Mouse (Mus musculus) limb, embryonic 10.5 days (tissue): ENCODE measurements at regions not wholly inside any gene's neighbourhood (a gene's known extent, or its start where the extent isn't known, plus 50 kb on each side); places are given as distances from the start of the nearest gene placed in this dataset.

Source experiments
- DNase-seq: peaks from one replicate; pipeline ENCODE4 v3.0.0-alpha.2; 2017; ENCODE audit warnings: low spot score
- H3K27ac ChIP-seq: fragments of 300-500 bp; sonication (generic); 2 replicates; pipeline ENCODE4 v1.5.1; 2016; ENCODE audit warnings: mild to moderate bottlenecking
- H3K27me3 ChIP-seq: fragments of 300-500 bp; sonication (generic); 2 replicates; pipeline ENCODE4 v1.6.1; 2016; ENCODE audit warnings: low read depth, mild to moderate bottlenecking; ENCODE audit not compliant: poor library complexity, severe bottlenecking
- H3K36me3 ChIP-seq: fragments of 300-500 bp; sonication (generic); 2 replicates; pipeline ENCODE4 v1.6.1; 2016; ENCODE audit warnings: mild to moderate bottlenecking, moderate library complexity
- H3K4me1 ChIP-seq: fragments of 300-500 bp; sonication (generic); 2 replicates; pipeline ENCODE4 v1.6.1; 2016
- H3K4me3 ChIP-seq: fragments of 300-500 bp; sonication (generic); 2 replicates; pipeline ENCODE4 v1.5.1; 2016; ENCODE audit warnings: mild to moderate bottlenecking, moderate library complexity
- H3K9me3 ChIP-seq: fragments of 300-500 bp; sonication (generic); replicated peaks from 2 replicates; pipeline ENCODE4 v1.6.1; 2016; ENCODE audit warnings: mild to moderate bottlenecking
- WGBS: fragments of 180-500 bp; shearing (Covaris S2); methylation state at CpG from one replicate; pipeline ENCODE4 v1.1.7; 2016; 5-methylcytosine and 5-hydroxymethylcytosine counted together

DNA sequence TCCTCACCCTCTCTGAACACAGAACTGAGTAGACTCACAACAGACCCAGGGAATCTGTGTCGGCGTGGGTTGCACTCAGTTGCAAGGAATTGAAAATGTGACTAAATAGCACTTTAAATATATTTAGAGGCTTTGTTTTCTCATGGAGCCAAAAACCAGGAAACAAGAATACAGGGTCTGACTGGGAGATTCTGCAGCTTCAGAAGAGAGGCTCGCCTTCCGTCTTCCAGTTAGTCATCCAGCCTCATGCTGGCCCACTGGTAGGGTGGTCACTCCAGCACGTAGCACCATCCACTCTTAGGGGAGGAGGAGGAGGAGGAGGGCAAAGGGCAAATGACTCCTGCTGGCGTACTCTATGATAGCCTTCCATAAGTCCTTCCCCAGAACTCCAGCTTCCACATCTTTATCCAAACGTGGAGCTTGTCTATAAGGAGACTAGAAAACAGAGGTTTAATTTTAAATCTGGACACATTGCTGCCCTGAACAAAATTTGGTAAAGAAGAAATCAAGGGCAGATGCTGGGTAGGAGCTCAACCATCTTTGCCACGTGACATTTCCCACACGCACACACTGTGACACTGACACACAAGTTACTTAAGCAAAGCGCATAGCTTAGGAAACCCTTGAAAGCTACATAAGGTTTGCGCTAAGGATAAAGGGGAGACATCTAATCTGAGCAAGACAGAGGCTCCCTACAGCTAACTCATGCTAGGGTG lies 60.8 kb downstream of the Mis18a start:
- Histone ChIP-seq H3K27ac (no peak overlapping the region; the same call in 1 of the 2 replicates), H3K4me3 (no peak overlapping the region), H3K27me3 (no peaks in the 10 kb centered on the region), H3K9me3 (peaks cover 3% of the 10 kb centered on the region), H3K4me1 (no peaks in the 10 kb centered on the region), H3K36me3 (no peaks in the 10 kb centered on the region)
- 90% methylated on average over 11 of the region's 11 CpGs for WGBS
- DNase-seq, result no peak

DNA sequence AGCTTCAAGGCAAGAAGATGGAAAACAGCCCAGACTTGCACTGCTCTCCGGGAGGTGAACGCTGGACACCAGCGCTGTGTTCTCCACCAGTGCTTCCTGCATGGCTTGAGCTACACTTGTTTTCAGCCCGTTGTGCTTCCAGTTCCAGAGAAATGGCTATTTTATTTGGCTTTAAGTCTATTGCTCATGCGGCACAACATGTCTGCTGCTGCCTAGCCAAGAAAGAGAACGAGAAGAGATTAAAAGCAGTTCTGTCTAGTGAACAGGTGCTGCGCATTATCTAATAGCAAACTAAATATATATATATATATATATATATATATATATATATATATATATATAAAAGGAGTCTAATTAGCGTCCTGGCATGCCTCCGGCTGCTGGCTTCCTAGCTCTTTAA lies 63.1 kb downstream of the Mis18a start:
- 84% methylated on average over 9 of the region's 9 CpGs for WGBS
- Histone ChIP-seq H3K4me3 (no peak overlapping the region), H3K27ac (no peak overlapping the region), H3K36me3 (no peaks in the 10 kb centered on the region), H3K9me3 (peaks cover 3% of the 10 kb centered on the region), H3K4me1 (no peaks in the 10 kb centered on the region), H3K27me3 (no peaks in the 10 kb centered on the region)
- DNase-seq, result no peak

DNA sequence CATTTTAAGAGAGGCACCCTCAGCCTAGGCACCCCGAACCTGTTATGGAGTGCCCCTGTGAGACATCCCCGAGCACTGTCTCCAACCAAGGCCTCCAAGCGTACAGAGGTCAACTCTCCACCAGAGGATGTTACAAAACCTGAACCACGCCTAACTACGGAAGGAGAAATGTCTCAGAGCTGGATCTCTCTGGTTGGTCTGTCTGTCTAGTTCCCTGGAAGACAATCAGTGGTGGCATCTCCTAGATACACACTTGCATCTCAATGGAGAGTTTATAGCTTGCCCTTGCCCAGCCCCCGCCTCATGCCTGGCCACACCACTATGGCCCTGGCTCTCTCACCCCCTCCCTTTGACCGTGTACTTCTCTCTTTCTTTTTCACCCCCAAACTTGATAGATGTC lies 69.2 kb downstream of the Mis18a start:
- Histone ChIP-seq H3K27ac (peak overlapping the region; percentile 82), H3K9me3 (no peaks in the 10 kb centered on the region), H3K4me3 (no peak overlapping the region), H3K36me3 (no peaks in the 10 kb centered on the region), H3K27me3 (no peaks in the 10 kb centered on the region), H3K4me1 (peaks cover 26% of the 10 kb centered on the region)
- no peak for DNase-seq
- WGBS, result 90% methylated on average over 7 of the region's 7 CpGs

DNA sequence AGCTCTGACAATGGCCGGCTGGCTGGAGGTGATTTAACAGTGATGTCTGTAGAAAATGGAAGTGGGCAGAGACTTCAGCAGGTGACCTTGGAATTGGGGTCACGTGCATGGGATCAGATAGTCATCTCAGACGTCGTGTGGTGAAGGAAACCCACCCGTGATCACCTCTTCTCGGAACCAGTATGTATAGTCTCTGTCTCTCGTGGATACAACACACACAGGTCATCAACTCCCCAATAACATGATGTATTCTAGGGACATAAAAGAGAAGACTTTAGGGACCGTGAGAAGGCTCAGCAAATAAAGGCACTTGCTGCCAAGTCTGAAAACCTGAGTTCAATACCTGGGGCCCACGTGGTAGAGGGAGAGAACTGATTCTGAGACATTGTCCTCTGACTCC lies 70.2 kb downstream of the Mis18a start:
- DNase-seq, result no peak
- H3K36me3 ChIP-seq, result no peaks in the 10 kb centered on the region
- peak overlapping the region; percentile 82 for H3K27ac ChIP-seq
- 49% methylated on average over 9 of the region's 9 CpGs for WGBS
- no peak overlapping the region for H3K4me3 ChIP-seq
- peaks cover 26% of the 10 kb centered on the region for H3K4me1 ChIP-seq
- H3K27me3 ChIP-seq, result no peaks in the 10 kb centered on the region
- H3K9me3 ChIP-seq, result no peaks in the 10 kb centered on the region

DNA sequence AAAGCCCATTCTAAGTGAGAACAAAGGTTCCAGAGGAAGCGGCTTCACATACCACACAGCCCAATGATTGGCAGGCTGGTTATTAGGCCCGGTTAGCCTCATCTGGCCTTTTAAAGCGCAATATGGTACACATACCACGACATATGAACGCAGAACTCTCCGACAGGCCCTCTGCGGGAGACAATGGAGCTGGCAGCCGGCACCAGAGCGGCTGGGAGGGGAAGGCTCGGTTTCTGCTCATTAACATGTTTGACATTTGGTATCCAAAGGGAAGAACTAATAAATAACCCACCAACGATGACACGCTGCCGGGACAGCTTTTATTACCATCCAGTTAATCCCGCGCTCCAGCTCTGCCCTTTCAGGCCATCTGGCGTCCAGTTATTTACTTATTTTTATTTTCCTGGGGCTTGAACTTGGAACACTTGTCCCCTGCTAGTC lies 70.6 kb downstream of the Mis18a start:
- Histone ChIP-seq H3K36me3 (no peaks in the 10 kb centered on the region), H3K27ac (peak overlapping the region; percentile 82), H3K4me3 (no peak overlapping the region), H3K27me3 (no peaks in the 10 kb centered on the region), H3K9me3 (no peaks in the 10 kb centered on the region), H3K4me1 (peaks cover 26% of the 10 kb centered on the region)
- WGBS, result 25% methylated on average over 16 of the region's 16 CpGs
- peak; percentile 72 for DNase-seq

DNA sequence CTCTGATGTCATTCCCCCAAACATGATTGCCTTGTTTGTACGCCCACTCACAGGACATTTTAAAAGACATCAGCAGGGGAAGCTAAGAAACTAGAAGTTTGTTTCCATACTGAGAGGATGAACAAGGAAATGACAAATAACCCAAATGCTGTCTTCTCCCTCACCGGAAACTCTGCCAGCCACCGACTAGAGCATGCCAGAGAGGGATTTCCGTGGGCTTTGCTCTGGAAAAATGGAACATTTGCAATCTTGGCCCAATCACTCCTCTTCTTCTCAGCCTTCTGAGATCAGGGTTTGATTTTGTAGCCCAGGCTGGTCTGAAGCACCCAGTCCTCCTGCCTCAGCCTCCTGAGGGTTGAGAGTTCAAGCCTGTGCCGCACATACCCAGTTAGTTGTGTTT lies 72.4 kb downstream of the Mis18a start:
- no peaks in the 10 kb centered on the region for H3K27me3 ChIP-seq
- H3K9me3 ChIP-seq, result no peaks in the 10 kb centered on the region
- H3K4me1 ChIP-seq, result peaks cover 26% of the 10 kb centered on the region
- H3K27ac ChIP-seq, result peak overlapping the region; percentile 82; the same call in 1 of the 2 replicates
- H3K36me3 ChIP-seq, result no peaks in the 10 kb centered on the region
- 95% methylated on average over 5 of the region's 5 CpGs for WGBS
- no peak overlapping the region for H3K4me3 ChIP-seq
- no peak for DNase-seq

DNA sequence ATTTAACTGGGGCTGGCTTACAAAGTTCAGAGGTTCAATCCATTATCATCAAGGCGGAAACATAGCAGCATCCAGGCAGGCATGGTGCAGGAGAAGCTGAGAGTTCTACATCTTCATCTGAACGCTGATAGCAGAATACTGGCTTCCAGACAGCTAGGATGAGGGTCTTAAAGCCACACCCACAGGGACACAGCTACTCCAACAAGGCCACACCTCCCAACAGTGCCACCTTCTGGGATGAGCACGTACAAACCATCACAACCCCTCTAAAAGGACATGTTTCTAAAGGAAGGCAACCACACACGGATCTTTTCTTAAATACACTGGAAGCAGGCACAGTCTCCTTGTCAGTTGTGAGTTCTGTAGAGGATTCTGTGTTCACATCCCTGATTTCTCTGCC lies 74.4 kb downstream of the Mis18a start:
- no peak for DNase-seq
- no peaks in the 10 kb centered on the region for H3K36me3 ChIP-seq
- peaks cover 24% of the 10 kb centered on the region for H3K4me1 ChIP-seq
- no peak overlapping the region for H3K4me3 ChIP-seq
- no peaks in the 10 kb centered on the region for H3K27me3 ChIP-seq
- no peak overlapping the region for H3K27ac ChIP-seq
- no peaks in the 10 kb centered on the region for H3K9me3 ChIP-seq
- 61% methylated on average over 4 of the region's 4 CpGs for WGBS

DNA sequence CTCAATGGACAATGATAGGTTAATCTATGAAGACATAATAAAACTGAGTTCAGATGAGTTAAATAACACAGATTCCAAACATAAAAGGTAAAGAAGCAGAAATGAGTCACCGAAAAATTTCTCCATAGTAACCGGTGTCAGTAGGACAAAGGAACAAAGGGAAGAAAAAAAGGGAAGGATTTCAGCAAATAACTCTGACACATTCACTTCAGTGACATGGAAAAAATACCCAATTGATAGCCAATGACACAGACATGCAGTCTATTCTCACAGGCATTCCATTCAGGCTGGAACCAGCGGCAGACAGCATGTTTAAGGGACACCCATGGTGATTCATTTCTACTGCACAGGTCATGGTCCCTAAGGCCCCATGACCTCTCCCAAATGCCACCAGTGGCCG lies 79.0 kb downstream of the Mis18a start:
- H3K4me3 ChIP-seq, result no peak overlapping the region

DNA sequence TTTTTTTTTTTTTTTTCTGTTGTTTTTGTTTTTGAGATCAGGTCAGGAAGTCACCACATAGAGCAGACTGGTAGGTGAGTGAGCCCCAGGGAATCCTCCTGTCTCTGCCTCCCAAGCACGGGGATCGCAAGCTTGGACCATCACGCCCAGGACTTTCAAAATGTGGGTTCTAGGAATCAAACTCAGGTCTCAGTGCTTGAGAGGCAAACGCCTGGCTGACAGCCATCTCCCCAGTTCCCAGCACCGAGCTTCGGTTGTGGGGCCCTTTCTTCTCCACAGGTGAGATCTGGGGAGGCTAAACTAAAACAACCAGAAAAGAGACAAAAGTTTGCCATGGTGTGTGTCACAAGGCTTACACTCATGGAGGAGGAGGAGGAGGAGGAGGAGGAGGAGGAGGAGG lies 84.5 kb downstream of the Mis18a start:
- Histone ChIP-seq H3K27ac (no peak overlapping the region), H3K9me3 (no peaks in the 10 kb centered on the region), H3K4me3 (no peak overlapping the region), H3K4me1 (no peaks in the 10 kb centered on the region), H3K36me3 (no peaks in the 10 kb centered on the region), H3K27me3 (no peaks in the 10 kb centered on the region)
- DNase-seq, result no peak
- 92% methylated on average over 6 of the region's 6 CpGs for WGBS

More for the DNA sequence above, 79.0 kb downstream of the Mis18a start:
- no peaks in the 10 kb centered on the region for H3K36me3 ChIP-seq
- DNase-seq, result no peak
- WGBS, result 88% methylated on average over 4 of the region's 4 CpGs
- H3K27me3 ChIP-seq, result no peaks in the 10 kb centered on the region
- no peaks in the 10 kb centered on the region for H3K4me1 ChIP-seq
- no peaks in the 10 kb centered on the region for H3K9me3 ChIP-seq
- no peak overlapping the region for H3K27ac ChIP-seq

DNA sequence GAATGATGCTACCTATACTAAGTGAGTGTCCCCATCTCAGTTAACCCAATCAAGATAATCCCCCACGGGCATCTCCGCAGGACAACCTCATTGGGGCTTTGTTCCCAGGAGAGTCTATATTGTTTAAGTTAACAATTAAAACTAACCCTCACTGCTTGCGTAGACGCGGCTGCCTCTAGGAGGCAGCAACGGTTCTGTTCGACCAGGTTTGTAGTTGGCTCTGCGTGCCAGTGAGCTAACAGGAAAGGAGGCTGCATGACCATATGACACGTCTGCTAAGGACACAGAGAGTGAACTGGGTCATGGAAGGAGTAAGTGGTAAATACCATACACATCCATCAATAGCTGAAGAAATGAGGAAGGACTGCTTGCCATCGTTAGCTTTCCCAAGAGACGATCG lies 92.0 kb downstream of the Mis18a start:
- peaks cover 8% of the 10 kb centered on the region for H3K4me1 ChIP-seq
- peak; percentile 28 for DNase-seq
- no peaks in the 10 kb centered on the region for H3K9me3 ChIP-seq
- H3K4me3 ChIP-seq, result no peak overlapping the region
- H3K27ac ChIP-seq, result no peak overlapping the region
- H3K36me3 ChIP-seq, result no peaks in the 10 kb centered on the region
- no peaks in the 10 kb centered on the region for H3K27me3 ChIP-seq
- 47% methylated on average over 12 of the region's 12 CpGs for WGBS

DNA sequence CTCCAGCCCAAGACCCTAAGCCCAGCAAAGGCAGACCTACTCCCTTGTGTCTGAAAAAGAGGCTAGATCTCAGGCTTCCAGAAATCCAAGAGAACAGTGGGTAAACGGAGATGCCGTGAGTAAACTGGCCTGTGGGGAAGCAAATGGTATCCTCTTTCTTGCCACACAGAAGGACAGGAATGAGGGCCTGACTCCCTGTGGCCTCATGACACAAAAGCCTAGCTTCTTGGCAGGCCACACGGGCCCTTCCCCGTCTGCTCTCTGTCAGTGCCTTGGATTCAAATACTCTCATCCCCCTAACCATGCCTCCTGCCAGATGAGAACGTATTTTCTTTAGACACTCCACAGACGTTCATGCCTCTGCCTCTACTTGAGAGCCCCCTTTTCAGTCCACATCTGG lies 97.2 kb downstream of the Mis18a start:
- no peak overlapping the region for H3K4me3 ChIP-seq
- peaks cover 45% of the 10 kb centered on the region for H3K4me1 ChIP-seq
- no peaks in the 10 kb centered on the region for H3K36me3 ChIP-seq
- DNase-seq, result peak; percentile 50
- H3K9me3 ChIP-seq, result no peaks in the 10 kb centered on the region
- WGBS, result 34% methylated on average over 6 of the region's 6 CpGs
- H3K27me3 ChIP-seq, result no peaks in the 10 kb centered on the region
- H3K27ac ChIP-seq, result peak overlapping the region; percentile 90

DNA sequence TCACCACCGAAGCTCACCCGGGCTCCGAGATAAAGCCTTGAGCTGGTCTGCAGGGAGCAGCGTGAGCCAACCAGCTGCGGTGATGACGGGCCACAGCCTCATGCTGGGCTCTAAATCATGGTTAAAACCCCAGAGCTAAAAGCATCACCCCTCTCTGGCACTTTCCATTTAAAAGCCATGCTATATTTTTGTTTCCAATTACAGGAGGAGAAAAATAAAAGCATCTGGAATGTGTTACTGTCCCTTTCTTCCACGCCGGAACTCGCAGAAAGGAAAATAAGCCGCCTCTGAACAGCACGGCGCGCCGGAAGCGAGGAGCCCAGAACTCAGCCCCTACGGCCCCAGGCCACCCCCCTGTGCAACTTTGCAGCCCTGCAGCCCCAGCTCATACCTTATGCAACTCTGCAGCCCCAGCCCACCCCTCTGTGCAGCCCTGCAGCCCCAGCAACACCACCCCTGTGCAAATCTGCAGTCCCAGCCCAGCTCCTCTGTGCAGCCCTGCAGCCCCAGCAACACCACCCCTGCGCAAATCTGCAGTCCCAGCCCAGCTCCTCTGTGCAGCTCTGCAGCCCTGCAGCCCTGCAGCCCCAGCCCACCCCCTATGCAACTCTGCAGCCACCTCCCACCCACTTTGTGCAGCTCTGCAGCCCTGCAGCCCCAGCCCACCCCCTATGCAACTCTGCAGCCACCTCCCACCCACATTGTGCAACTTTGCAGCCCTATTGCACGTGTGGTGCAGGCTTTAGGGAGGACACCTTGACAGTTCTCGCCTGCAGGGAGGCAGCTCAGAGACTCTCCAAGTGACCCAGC lies 97.9 kb downstream of the Mis18a start:
- Histone ChIP-seq H3K27ac (peak overlapping the region; percentile 90), H3K4me3 (peak overlapping the region; percentile 27), H3K27me3 (no peaks in the 10 kb centered on the region), H3K9me3 (no peaks in the 10 kb centered on the region), H3K4me1 (peaks cover 51% of the 10 kb centered on the region), H3K36me3 (no peaks in the 10 kb centered on the region)
- DNase-seq, result peak; percentile 83
- 12% methylated on average over 19 of the region's 19 CpGs for WGBS

DNA sequence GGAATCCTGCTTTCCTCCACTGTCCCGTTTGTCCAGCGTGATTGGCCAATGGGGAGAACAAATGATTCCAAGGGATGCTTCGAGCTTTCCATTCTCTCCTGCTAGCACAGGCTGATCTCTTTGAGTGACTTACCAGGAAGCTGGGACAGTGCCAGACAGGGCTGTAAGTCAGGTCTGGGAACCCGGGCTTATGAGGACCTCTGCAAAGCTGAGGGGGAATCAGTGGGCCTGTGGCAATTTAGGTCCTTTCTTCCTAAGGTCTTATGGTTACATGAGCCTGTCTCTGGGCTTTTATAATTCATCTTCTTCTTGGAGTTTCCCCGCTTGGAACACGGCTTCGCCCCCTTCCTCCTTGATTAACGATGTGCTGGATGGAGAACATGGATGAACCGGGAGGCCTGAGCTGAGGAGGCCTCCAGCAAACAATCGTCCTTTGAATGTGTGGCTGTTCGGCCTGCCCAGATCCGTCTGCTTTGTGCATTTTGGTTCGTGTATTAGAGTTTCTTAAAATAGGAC lies 98.5 kb downstream of the Mis18a start:
- Histone ChIP-seq H3K4me3 (peak overlapping the region; percentile 27; the same call in 1 of the 2 replicates), H3K9me3 (no peaks in the 10 kb centered on the region), H3K36me3 (no peaks in the 10 kb centered on the region), H3K27ac (peak overlapping the region; percentile 90), H3K27me3 (no peaks in the 10 kb centered on the region), H3K4me1 (peaks cover 58% of the 10 kb centered on the region)
- 34% methylated on average over 13 of the region's 13 CpGs for WGBS
- DNase-seq, result no peak
